Mouse (Mus musculus): Measurements from ENCODE around the gene Hist2h4.
"Not testable (repeated sequence)": the region's sequence is repeated elsewhere in the genome, so short reads cannot be mapped to it uniquely, and the experiment has no call there.

Gene Hist2h4

GRCm38 (mm10) chr3:96262979-96263550 is at the start of gene Hist2h4:
Gene Hist2h4 (minus strand): TSS chr3:96263311.
- DNase-seq (ENCODE audit: low spot score in 2 of 2) = peak; percentile 97 to 99

- DNase-seq (ENCODE audit: low spot score in 2 of 2) = no peak
These were observed 49.4 kb upstream of the Hist2h4 start for GRCm38 (mm10) chr3:96312341-96313098.

GRCm38 (mm10) chr3:96309441-96309840 is 46.3 kb upstream of the Hist2h4 start:
- DNase-seq (ENCODE audit: low spot score in 2 of 2) = no peak

- no peak for DNase-seq (ENCODE audit: low spot score in 2 of 2)
These were observed 43.4 kb upstream of the Hist2h4 start for GRCm38 (mm10) chr3:96306506-96306905.

GRCm38 (mm10) chr3:96302076-96302475 is 39.0 kb upstream of the Hist2h4 start:
- no peak for DNase-seq (ENCODE audit: low spot score in 2 of 2)

- no peak for DNase-seq (ENCODE audit: low spot score in 2 of 2)
These were observed 37.8 kb upstream of the Hist2h4 start for GRCm38 (mm10) chr3:96300706-96301529.

- DNase-seq (ENCODE audit: low spot score in 2 of 2) = no peak
These were observed 36.5 kb upstream of the Hist2h4 start for GRCm38 (mm10) chr3:96299562-96299961.

GRCm38 (mm10) chr3:96298360-96298759 is 35.2 kb upstream of the Hist2h4 start:
- DNase-seq (ENCODE audit: low spot score in 2 of 2) = no peak

- DNase-seq (ENCODE audit: low spot score in 2 of 2) = no peak
These were observed 30.7 kb upstream of the Hist2h4 start, which contains the start of gene Fcgr1 for GRCm38 (mm10) chr3:96293787-96294186. Gene Fcgr1 (minus strand): TSS chr3:96293969.

GRCm38 (mm10) chr3:96293368-96293767 is 30.3 kb upstream of the Hist2h4 start:
- DNase-seq (ENCODE audit: low spot score in 2 of 2) = no peak

- DNase-seq (ENCODE audit: low spot score in 2 of 2) = no peak
These were observed 29.5 kb upstream of the Hist2h4 start for GRCm38 (mm10) chr3:96292641-96293040.

GRCm38 (mm10) chr3:96290727-96291126 is 27.6 kb upstream of the Hist2h4 start:
- DNase-seq (ENCODE audit: low spot score in 2 of 2) = not testable (repeated sequence)

GRCm38 (mm10) chr3:96289201-96289600 is 26.1 kb upstream of the Hist2h4 start:
- no peak for DNase-seq (ENCODE audit: low spot score in 2 of 2)

GRCm38 (mm10) chr3:96287334-96287733 is 24.2 kb upstream of the Hist2h4 start:
- DNase-seq (ENCODE audit: low spot score in 2 of 2) = not testable (repeated sequence)

- no peak for DNase-seq (ENCODE audit: low spot score in 2 of 2)
These were observed 21.3 kb upstream of the Hist2h4 start for GRCm38 (mm10) chr3:96284457-96284856.

- DNase-seq (ENCODE audit: low spot score in 2 of 2) = no peak
These were observed 17.5 kb upstream of the Hist2h4 start for GRCm38 (mm10) chr3:96280660-96281059.

- peak; percentile 77 to 88 for DNase-seq (ENCODE audit: low spot score in 2 of 2)
These were observed 14.9 kb upstream of the Hist2h4 start for GRCm38 (mm10) chr3:96277800-96278624.

- DNase-seq (ENCODE audit: low spot score in 2 of 2) = peak in 1 of 2 experiments; percentile 14
These were observed 14.3 kb upstream of the Hist2h4 start for GRCm38 (mm10) chr3:96277428-96277799.

- DNase-seq (ENCODE audit: low spot score in 2 of 2) = no peak
These were observed 10.7 kb upstream of the Hist2h4 start for GRCm38 (mm10) chr3:96273591-96274465.
